Mouse (Mus musculus): ENCODE results near the gene B4galt3.

- TF ChIP-seq CTCF (IDR thresholded peaks at IDR 0.05; ENCODE audit: low read depth): no peak
- no peak for TF ChIP-seq EP300 (optimal IDR thresholded peaks at IDR 0.05)
Observed at GRCm38 (mm10) chr1:171268341-171268740, 1.8 kb upstream of the B4galt3 start.

Measured in stomach, postnatal 0 days (tissue).